Mouse (Mus musculus) cerebellum, adult 2 months (tissue): ENCODE results near the gene Lrp8. TPM values are rescaled to one million over a fixed set of nuclear protein-coding genes. Genes with fewer than 3 reads are reported as not detected.

Source experiments
- DNase-seq, 2 experiments: peaks; one replicate each; pipeline ENCODE4 v3.0.0; 2021
- H3K27ac ChIP-seq: fragments of 200-500 bp; 2 replicates; pipeline ENCODE4 v1.5.1; 2012; ENCODE audit warnings: low read length, control low read depth, inconsistent platforms; ENCODE audit not compliant: insufficient read depth
- H3K27me3 ChIP-seq: fragments of 200-500 bp; 2 replicates; pipeline ENCODE4 v1.6.1; 2012; ENCODE audit warnings: inconsistent platforms, mild to moderate bottlenecking, low read length, moderate library complexity; ENCODE audit not compliant: control insufficient read depth, insufficient read depth
- H3K4me1 ChIP-seq: fragments of 200-500 bp; 2 replicates; pipeline ENCODE4 v1.6.1; 2011; ENCODE audit warnings: low read length; ENCODE audit not compliant: control insufficient read depth, insufficient read depth
- H3K4me3 ChIP-seq: fragments of 200-500 bp; replicated peaks from 2 replicates; pipeline ENCODE3; 2011; ENCODE audit warnings: mild to moderate bottlenecking, low read depth, low read length, control low read depth; ENCODE audit not compliant: insufficient read depth
- CTCF ChIP-seq: fragments of 200-500 bp; IDR thresholded peaks from 2 replicates; pipeline ENCODE4 v1.5.1; 2011; ENCODE audit warnings: low read depth, mild to moderate bottlenecking, control low read depth, low read length, moderate library complexity, borderline replicate concordance; ENCODE audit not compliant: insufficient read depth
- POLR2A ChIP-seq: fragments of 200-500 bp; IDR thresholded peaks from 2 replicates; pipeline ENCODE4 v1.6.1; 2011; ENCODE audit warnings: low read length, control low read depth, borderline replicate concordance; ENCODE audit not compliant: insufficient read depth
- WGBS: fragments of 180-500 bp; shearing (Covaris S2); methylation state at CpG from one replicate; pipeline ENCODE4 v1.1.7; 2018; 5-methylcytosine and 5-hydroxymethylcytosine counted together
- polyA plus RNA-seq: library from polyadenylated mRNA; depleted of rRNA; stranded (reverse); fragments of >200 nt; gene quantifications from 2 replicates; pipeline ENCODE4 v1.2.3, GENCODE M21; 2012

Lrp8 gene
- polyA plus RNA-seq, 1 experiment: 55.4 TPM

GRCm38 (mm10) chr4:107816459-107816858, 14.4 kb downstream of the Lrp8 start:
- DNase-seq: peak in 1 of 2 experiments; percentile 59
- no peak overlapping the region for H3K27ac ChIP-seq
- peaks cover 65% of the 10 kb centered on the region for H3K4me1 ChIP-seq
- H3K4me3 ChIP-seq: no peak overlapping the region
- WGBS: 19% methylated on average over 4 of the region's 4 CpGs
- no peaks in the 10 kb centered on the region for H3K27me3 ChIP-seq
- TF ChIP-seq POLR2A (no peak), CTCF (no peak)

- H3K27ac ChIP-seq: no peak overlapping the region; the same call in 1 of the 2 replicates
- 8% methylated on average over 6 of the region's 6 CpGs for WGBS
- DNase-seq: peak; percentile 56 to 72
Measured at GRCm38 (mm10) chr4:107817463-107817862, 15.4 kb downstream of the Lrp8 start.

GRCm38 (mm10) chr4:107819990-107820719, 18.1 kb downstream of the Lrp8 start:
- Histone ChIP-seq H3K4me1 (peaks cover 79% of the 10 kb centered on the region), H3K4me3 (no peak overlapping the region), H3K27me3 (no peaks in the 10 kb centered on the region), H3K27ac (peak overlapping the region; percentile 57)
- no peak for DNase-seq
- WGBS: 45% methylated on average over 16 of the region's 16 CpGs
- TF ChIP-seq CTCF: no peak
- no peak for TF ChIP-seq POLR2A

More at GRCm38 (mm10) chr4:107817463-107817862, 15.4 kb downstream of the Lrp8 start:
- Histone ChIP-seq H3K4me3 (no peak overlapping the region), H3K27me3 (no peaks in the 10 kb centered on the region), H3K4me1 (peaks cover 66% of the 10 kb centered on the region)
- TF ChIP-seq POLR2A (no peak), CTCF (no peak)

- 10% methylated on average over 8 of the region's 8 CpGs for WGBS
- DNase-seq: peak; percentile 94 to 98
- peaks cover 76% of the 10 kb centered on the region for H3K4me1 ChIP-seq
- H3K4me3 ChIP-seq: peak overlapping the region; percentile 3
- no peaks in the 10 kb centered on the region for H3K27me3 ChIP-seq
- TF ChIP-seq CTCF (no peak), POLR2A (no peak)
- peak overlapping the region; percentile 70 for H3K27ac ChIP-seq
Measured at GRCm38 (mm10) chr4:107820856-107821619, 19.0 kb downstream of the Lrp8 start.

GRCm38 (mm10) chr4:107822936-107823411, 20.9 kb downstream of the Lrp8 start:
- Histone ChIP-seq H3K4me1 (peaks cover 70% of the 10 kb centered on the region), H3K27me3 (no peaks in the 10 kb centered on the region), H3K4me3 (no peak overlapping the region), H3K27ac (no peak overlapping the region)
- no peak for TF ChIP-seq POLR2A
- no peak for TF ChIP-seq CTCF
- DNase-seq: no peak
- 48% methylated on average over 9 of the region's 9 CpGs for WGBS

- WGBS: 11% methylated on average over 11 of the region's 11 CpGs
- no peak for TF ChIP-seq POLR2A
- TF ChIP-seq CTCF: no peak
- Histone ChIP-seq H3K27me3 (no peaks in the 10 kb centered on the region), H3K27ac (no peak overlapping the region), H3K4me1 (peaks cover 71% of the 10 kb centered on the region), H3K4me3 (no peak overlapping the region)
- peak; percentile 73 to 74 for DNase-seq
Measured at GRCm38 (mm10) chr4:107823511-107823910, 21.4 kb downstream of the Lrp8 start.

- TF ChIP-seq CTCF: no peak
- TF ChIP-seq POLR2A: no peak
- H3K4me1 ChIP-seq: peaks cover 83% of the 10 kb centered on the region
- H3K27ac ChIP-seq: no peak overlapping the region
- H3K27me3 ChIP-seq: no peaks in the 10 kb centered on the region
- no peak overlapping the region for H3K4me3 ChIP-seq
- no peak for DNase-seq
- 19% methylated on average over 10 of the region's 10 CpGs for WGBS
Measured at GRCm38 (mm10) chr4:107828727-107829218, 26.7 kb downstream of the Lrp8 start.
